Mouse (Mus musculus) thymus, adult 2 months (tissue): Measurements from ENCODE around the gene Gm10642. TPM values are rescaled to one million over a fixed set of nuclear protein-coding genes. Genes with fewer than 3 reads are reported as not detected.

Experiments
- DNase-seq: peaks from one replicate; pipeline ENCODE4 v3.0.0; 2021
- H3K27ac ChIP-seq: fragments of 200-500 bp; 2 replicates; pipeline ENCODE4 v1.5.1; 2012; ENCODE audit warnings: low read length, control low read depth; ENCODE audit not compliant: control insufficient read depth, insufficient read depth
- H3K27me3 ChIP-seq: fragments of 200-500 bp; 2 replicates; pipeline ENCODE4 v1.6.1; 2012; ENCODE audit warnings: mild to moderate bottlenecking, low read length, moderate library complexity, mixed read lengths; ENCODE audit not compliant: control insufficient read depth, insufficient read depth
- H3K36me3 ChIP-seq: fragments of 200-500 bp; 2 replicates; pipeline ENCODE4 v1.6.1; 2012; ENCODE audit warnings: mild to moderate bottlenecking, low read length, moderate library complexity; ENCODE audit not compliant: control insufficient read depth, insufficient read depth
- H3K4me1 ChIP-seq: fragments of 200-500 bp; replicated peaks from 2 replicates; pipeline ENCODE4 v1.6.1; 2012; ENCODE audit warnings: low read length; ENCODE audit not compliant: control insufficient read depth, insufficient read depth
- H3K4me3 ChIP-seq: fragments of 200-500 bp; 2 replicates; pipeline ENCODE4 v1.5.1; 2012; ENCODE audit warnings: mild to moderate bottlenecking, low read length, control low read depth, moderate library complexity; ENCODE audit not compliant: control insufficient read depth, insufficient read depth
- CTCF ChIP-seq: fragments of 200-500 bp; IDR thresholded peaks from 2 replicates; pipeline ENCODE4 v1.5.1; 2012; ENCODE audit warnings: mild to moderate bottlenecking, control low read depth, low read length, moderate library complexity, borderline replicate concordance; ENCODE audit not compliant: control insufficient read depth, poor library complexity, insufficient read depth; ENCODE audit errors: extremely low read depth
- POLR2A ChIP-seq: fragments of 200-500 bp; IDR thresholded peaks from 2 replicates; pipeline ENCODE4 v1.6.1; 2012; ENCODE audit warnings: mild to moderate bottlenecking, low read length, control low read depth, moderate library complexity; ENCODE audit not compliant: control insufficient read depth, poor library complexity, insufficient read depth; ENCODE audit errors: extremely low read depth
- WGBS: fragments of 180-500 bp; shearing (Covaris S2); methylation state at CpG from one replicate; pipeline ENCODE4 v1.1.7; 2018; 5-methylcytosine and 5-hydroxymethylcytosine counted together
- polyA plus RNA-seq: library from polyadenylated mRNA; depleted of rRNA; stranded (reverse); fragments of >200 nt; gene quantifications from 2 replicates; pipeline ENCODE4 v1.2.3, GENCODE M21; 2012; rRNA removed

Gene Gm10642
- polyA plus RNA-seq = 3.5 and 6.3 TPM in 2 replicates

GRCm38 (mm10) chr9:70656130-70657007 is at the start of gene Gm10642:
Gene Gm10642 (plus strand): TSS chr9:70656251.
- peak within 1 kb of the TSS; percentile 85 for H3K4me3 ChIP-seq
- H3K27me3 ChIP-seq = no peaks in the 10 kb centered on the region
- TF ChIP-seq POLR2A (peak; percentile 51; the same call in 1 of the 2 replicates), CTCF (0 out of 2 replicates have a peak, but pooled peaks have one; percentile 6)
- peaks cover 7% of the 10 kb centered on the region for H3K4me1 ChIP-seq
- DNase-seq = peak; percentile 80
- under 1% methylated on average over 72 of the region's 72 CpGs for WGBS
- peak within 1 kb of the TSS; percentile 73 for H3K27ac ChIP-seq
- H3K36me3 ChIP-seq = no peaks in the 10 kb centered on the region

GRCm38 (mm10) chr9:70611026-70611673 is 44.9 kb upstream of the Gm10642 start:
- DNase-seq = no peak
- H3K4me1 ChIP-seq = no peaks in the 10 kb centered on the region
- TF ChIP-seq POLR2A (no peak), CTCF (no peak)
- no peaks in the 10 kb centered on the region for H3K27me3 ChIP-seq
- H3K4me3 ChIP-seq = no peak overlapping the region
- WGBS = 92% methylated on average over 3 of the region's 3 CpGs
- no peak overlapping the region for H3K27ac ChIP-seq
- peaks cover 40% of the 10 kb centered on the region for H3K36me3 ChIP-seq

DNA sequence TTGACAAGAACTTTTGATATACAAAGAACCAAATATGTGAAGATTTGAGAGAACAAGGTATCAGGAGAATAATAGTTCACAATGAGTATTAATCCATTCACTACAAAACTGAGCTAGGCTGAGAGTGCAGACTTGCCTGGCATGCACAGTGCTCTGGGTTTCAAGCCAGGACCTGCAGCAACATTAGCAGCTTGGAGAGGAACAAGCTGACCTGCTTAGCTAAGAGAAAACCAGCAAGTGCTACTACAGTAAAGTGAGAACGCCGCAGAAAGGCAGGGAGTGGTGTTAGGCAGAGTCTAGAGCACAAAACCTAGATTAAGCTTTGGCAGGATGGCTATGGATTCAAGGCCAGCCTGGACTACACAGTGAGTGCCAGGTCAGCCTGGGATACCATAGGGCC is 26.3 kb upstream of the Gm10642 start:
- 84% methylated on average over 2 of the region's 2 CpGs for WGBS
- no peak overlapping the region for H3K27ac ChIP-seq
- TF ChIP-seq POLR2A (no peak), CTCF (no peak)
- H3K36me3 ChIP-seq = peaks cover 23% of the 10 kb centered on the region
- no peak overlapping the region for H3K4me3 ChIP-seq
- no peak for DNase-seq
- H3K4me1 ChIP-seq = no peaks in the 10 kb centered on the region; the same call in 1 of the 2 replicates
- H3K27me3 ChIP-seq = no peaks in the 10 kb centered on the region

- 68% methylated on average over 5 of the region's 5 CpGs for WGBS
- Histone ChIP-seq H3K4me3 (no peak overlapping the region), H3K27ac (no peak overlapping the region), H3K36me3 (peaks cover 9% of the 10 kb centered on the region; the same call in 1 of the 2 replicates), H3K27me3 (no peaks in the 10 kb centered on the region), H3K4me1 (no peaks in the 10 kb centered on the region; the same call in 1 of the 2 replicates)
- TF ChIP-seq POLR2A (no peak), CTCF (no peak)
- DNase-seq = no peak
Measured at GRCm38 (mm10) chr9:70631665-70632064, 24.4 kb upstream of the Gm10642 start.

GRCm38 (mm10) chr9:70636748-70637147 is 19.3 kb upstream of the Gm10642 start:
- no peaks in the 10 kb centered on the region for H3K4me1 ChIP-seq
- H3K27me3 ChIP-seq = no peaks in the 10 kb centered on the region
- H3K36me3 ChIP-seq = peaks cover 3% of the 10 kb centered on the region; the same call in 1 of the 2 replicates
- H3K4me3 ChIP-seq = no peak overlapping the region
- TF ChIP-seq CTCF (no peak), POLR2A (no peak)
- no peak for DNase-seq
- WGBS = 93% methylated on average over 2 of the region's 2 CpGs
- H3K27ac ChIP-seq = no peak overlapping the region

DNA sequence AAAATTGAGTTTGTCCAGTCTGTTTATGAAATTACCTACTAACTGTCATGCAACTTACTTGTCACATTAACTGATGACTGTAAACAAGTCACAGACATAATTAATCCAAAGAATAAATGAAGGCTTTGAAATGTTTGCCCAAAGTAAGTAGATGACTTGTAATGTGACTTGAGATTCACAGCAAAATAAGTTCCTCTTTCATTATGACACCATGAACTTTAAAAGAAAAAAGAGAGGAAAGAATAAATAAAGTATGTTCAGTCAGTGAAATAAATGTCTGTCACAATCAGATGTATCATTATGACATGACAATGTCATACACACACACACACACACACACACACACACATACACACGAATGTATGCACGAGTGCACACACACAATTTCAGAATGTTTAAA is 5.8 kb upstream of the Gm10642 start:
- H3K27me3 ChIP-seq = no peaks in the 10 kb centered on the region
- H3K36me3 ChIP-seq = no peaks in the 10 kb centered on the region
- TF ChIP-seq CTCF (no peak), POLR2A (no peak)
- peaks cover 3% of the 10 kb centered on the region for H3K4me1 ChIP-seq
- DNase-seq = no peak
- 55% methylated on average over 2 of the region's 2 CpGs for WGBS
- no peak overlapping the region for H3K4me3 ChIP-seq
- no peak overlapping the region for H3K27ac ChIP-seq
